Mouse (Mus musculus) lung, postnatal 10 days (tissue): ENCODE measurements around the gene Eps8.

Experiments used
- DNase-seq: peaks from one replicate; pipeline ENCODE4 v3.0.0; 2021

Eps8 gene

DNA sequence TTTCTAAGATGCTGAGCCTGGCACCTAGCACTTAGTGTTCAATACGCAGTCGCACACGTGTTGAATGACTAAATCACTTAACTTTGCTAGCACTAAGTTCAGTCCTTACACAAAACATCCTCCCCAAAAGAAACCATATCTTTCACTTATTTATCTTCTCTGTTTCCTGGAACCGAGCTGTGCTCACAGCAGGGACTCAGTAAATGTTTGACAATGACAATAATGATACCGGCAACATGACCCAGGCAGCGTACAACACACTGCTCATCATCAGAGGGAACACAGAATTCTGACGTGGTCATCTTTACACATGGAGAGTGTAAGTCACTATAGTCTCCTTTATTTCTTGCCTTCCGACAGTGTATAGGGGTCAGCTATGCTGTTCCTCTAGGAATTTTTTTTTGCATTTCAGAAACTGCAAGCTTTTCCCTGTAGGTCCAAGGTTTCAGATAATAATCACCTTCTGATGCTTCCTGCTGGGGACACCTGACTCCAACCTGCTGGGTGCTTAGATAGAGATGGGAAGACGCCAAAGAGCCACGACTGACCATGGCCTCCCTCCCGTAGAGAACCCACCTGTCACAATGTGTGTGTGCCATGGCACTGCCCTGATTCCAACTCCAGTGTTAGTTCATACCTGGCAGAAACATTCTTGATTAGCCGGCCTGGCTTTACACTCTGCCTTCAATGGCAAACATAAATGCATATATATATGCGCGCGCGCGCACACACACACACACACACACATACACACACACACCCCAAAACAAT, 46.3 kb downstream of the Eps8 start:
- no peak for DNase-seq

DNA sequence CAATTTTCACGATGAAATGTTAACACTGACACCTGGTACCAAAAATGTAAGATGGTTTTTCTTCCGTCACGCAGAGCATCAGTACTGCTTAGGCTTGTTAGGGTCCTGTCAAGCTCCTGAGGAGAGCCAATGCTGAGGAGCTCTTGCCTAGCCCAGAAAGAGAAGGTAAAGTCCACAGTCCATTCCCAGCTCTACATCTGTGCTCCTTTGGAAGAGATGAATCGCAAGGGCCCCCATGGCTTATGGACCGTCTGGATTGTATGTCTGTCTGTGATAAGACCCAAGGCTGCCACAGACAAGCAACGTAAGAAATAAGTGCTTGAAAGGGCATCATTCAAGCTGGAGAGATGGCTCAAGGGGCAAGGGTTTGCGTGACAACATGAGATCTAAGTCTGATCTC, 48.1 kb downstream of the Eps8 start:
- no peak for DNase-seq

DNA sequence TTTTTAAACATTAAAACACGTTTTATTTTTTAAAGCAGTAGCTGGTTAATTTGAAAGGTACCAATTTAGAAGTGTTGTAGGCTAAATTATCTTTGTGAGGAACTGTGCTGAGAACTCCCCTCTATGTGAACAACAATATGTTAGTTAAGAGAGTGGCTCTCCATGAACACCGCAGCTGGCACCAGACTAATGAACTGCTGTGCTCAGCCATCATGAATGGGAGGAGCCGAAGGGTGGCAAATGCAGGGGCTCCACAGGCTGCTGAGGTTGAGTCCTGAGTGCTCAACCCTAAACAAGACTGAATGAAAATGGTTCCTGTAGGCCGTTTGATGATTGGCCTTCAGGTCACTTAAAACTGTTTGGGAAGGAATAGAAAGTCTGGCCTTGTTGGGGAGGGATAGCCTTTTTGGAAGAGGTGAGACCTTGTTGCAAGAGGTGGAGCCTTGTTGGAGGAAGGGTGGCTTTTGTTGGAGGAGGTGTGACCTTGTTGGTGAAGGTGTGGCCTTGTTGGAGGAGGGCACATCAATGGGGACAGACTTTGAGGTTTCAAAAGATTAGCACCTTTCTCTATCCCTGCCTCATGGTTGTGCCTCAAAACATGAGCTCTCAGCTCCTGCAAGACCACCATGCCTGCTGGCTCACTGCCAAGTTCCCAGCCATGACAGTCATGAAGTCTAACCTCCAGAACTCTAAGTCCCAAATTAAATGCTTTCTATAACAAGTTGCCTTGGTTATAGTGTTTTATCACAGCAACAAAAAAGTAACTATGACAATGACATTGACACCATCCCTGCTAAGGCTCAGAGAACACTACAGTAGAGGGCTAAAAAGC, 50.0 kb downstream of the Eps8 start:
- DNase-seq: no peak

DNA sequence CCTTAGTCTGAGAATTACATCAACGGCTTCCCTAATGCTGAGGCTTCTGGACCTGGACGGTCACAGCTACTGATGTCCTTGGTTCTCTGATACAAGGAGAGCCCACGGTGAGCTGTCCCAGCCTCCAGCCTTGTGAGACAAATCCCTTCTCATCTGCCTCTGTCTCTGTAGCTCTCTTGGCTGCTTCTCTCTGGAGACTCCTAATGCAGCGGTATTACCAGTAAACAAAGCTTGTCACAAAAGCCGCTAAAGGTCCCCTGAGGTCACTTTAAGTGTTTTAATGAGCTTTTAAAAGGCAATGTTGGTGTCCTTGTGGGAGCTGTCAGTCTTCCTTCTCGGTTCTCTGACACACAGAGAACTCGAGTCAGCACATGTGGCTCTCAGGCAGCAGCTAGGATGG, 56.4 kb downstream of the Eps8 start:
- DNase-seq: no peak

DNA sequence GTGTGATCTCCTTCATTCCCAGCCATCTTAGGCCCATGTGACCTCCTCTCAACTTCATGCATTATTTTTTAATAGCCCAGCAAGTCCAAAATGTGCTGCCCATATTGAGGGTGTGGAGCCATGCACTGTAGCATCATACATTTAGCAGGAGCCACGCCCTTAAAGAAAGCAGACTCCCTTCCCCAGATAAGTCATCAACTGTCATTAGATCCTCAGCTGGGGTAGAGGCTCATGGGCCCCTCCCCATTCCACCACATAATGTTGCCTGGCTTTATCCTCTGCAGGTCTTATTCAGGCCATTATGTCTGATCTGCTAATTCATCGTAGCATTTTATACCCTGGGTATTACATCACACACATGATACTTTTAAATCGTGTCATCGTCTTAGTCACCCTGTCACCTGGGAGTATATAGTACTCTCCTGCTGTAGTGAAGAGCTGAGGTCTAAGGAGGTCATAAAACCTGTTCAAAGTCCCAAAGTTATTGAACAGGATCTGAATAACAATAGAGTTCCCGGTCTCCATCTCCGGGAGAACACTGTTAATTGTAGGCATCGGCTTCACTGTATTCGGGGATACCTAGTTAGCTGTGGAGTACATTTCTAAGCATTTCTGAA, 57.1 kb downstream of the Eps8 start:
- DNase-seq: no peak

DNA sequence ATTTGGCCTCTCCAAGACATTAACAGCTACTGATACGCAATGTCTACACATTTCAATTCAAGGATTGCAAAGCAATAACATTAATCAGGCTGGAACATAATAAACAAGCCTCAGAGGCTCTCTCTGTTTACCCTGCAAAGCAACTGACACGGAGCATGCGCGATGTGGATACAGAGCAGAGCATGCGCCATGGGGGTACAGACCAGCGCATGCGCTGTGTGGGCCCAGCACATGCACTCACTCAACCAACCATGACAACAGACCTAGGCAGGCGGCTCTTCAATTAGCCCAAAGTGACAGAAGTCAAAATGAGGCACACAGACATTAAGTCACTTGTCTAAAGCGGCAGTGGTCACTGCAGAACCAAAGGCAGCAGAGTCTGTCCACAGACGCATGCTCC, 62.1 kb downstream of the Eps8 start:
- no peak for DNase-seq

DNA sequence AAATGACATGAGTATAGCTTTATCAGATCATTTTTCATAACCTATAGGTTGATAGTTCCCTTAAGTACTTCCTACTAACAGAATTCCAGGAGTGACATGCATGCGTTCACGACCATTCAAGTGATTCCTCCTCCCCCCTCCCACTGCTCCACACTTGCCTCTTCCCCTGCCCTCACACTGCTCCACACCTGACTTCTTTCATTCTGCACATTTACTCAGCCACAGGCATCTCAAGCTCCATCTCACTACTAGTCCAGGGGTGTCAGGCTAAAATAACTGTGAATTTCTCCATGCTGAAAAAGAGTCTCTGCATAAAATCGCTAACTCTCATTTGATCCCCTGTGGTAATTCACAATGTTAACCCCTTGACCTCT, 65.4 kb downstream of the Eps8 start:
- DNase-seq: no peak

DNA sequence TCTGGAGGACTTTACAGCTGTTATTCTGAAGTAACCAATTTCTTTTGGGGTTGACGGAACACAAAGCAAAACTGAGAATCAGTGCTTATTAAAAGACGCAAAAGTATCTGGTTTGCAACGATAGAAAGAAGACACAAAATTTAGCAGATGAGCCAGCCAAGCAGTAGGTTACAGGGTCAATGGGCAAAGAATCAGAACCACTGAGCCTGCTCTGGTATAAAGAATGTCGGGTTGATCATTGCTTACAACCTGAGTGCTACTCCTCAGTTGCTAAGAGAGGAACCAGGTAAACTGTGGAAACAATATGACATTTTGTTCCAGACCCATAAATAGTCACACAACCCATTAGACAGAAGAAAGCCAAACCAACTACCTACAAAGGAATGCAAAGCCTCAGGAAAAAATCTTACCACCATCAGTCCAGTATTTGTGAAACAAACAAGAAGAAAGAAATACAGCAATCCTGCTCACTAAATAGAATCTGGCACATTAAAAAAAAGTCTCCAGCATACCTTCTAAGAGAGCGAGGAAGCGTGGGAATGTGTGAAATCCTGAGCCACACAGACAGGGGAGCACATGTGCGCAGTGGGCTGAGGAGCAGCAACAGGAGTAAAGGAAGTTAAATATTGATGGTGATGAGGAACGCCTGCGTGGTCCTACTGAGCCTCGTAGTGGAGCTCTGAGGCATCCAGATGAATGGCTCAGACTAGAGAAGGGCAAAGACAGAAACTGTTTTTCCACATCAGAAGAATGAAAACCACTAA, 66.0 kb downstream of the Eps8 start:
- DNase-seq: no peak

DNA sequence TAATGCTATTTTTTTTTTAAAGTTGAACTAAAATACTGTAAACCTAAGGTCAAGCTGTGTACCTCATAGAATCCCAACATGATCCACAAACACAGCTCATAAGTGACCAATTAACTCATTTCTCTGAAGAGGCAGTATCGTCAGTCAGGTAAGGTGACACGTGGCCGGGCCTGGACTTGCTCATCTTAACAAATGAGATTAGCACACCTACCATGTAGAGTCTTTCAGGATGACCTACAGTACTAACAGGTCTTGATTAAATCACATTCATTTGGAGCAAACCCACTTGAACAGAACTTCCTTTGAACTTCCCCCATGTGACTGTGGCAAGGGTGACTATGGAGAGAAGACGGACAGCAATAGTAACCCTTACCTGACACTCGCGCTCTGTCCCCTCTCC, 66.8 kb downstream of the Eps8 start:
- DNase-seq: no peak

DNA sequence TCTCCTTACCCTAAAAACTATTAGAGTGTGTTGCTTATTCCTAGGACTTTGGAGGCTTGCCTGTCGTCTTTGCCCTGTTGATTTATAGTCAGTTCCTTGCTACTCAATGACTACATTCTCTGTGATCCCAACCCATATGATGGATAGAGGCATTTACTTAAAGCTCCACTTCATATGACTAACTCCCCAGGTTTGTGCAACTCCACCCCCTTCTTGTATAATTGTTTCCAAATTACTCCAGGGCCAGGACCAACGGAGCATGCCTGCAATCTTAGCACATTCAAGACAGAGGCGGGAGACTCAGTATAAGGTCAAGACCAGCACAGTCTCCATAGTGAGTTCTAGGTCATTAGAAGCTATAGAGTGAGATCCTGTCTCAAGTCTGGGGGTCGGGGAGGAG, 69.4 kb downstream of the Eps8 start:
- no peak for DNase-seq

DNA sequence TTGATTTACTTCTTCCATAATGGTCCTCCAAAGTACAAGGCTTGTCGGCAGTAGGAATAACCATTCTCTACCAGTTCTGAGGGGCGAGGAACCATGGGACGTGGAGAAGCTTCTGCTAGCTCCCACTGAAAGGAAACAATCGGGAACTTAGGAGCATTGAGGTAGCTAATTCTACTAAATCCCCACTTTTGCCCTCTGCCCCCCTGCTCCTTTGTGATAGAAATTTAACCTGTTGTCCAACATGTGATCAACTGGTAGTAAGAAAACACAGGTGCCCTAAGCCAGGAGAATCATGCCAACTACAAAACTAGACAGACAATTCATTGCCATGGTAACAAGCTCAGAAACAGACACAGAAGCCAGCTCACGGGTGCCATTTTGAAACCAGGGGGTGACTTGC, 71.6 kb downstream of the Eps8 start:
- DNase-seq: no peak

DNA sequence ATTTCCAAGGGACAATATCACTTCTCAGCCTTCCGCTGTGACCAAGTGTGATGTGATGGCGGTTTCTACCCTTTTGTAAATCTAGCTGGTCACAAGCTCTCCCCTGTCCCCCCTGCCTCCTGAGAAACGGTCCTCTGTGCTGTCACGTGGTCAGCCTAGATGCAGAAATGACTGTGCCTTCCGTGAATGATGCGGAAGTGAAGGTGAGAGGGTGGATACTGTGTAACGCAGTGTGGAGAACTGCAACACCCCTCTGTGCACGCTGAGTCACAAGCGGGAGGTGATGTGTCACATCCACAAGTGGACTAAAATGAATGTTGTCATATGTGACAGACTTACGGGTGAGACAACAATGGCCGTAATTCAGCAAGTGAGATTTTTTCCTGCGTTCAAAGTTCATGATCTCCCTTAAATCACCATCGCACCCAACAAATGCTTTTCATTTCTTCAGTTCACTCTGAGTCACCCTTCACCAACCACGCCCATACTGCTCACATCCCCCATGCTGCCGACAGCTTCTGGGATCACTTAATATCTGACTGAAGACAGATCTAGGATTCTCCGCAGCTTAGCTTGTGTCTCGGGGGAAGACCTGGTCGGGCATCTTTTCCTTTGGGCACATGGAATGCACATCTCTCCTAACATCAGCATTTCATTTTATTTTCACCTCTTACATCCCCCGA, 72.3 kb downstream of the Eps8 start:
- no peak for DNase-seq

DNA sequence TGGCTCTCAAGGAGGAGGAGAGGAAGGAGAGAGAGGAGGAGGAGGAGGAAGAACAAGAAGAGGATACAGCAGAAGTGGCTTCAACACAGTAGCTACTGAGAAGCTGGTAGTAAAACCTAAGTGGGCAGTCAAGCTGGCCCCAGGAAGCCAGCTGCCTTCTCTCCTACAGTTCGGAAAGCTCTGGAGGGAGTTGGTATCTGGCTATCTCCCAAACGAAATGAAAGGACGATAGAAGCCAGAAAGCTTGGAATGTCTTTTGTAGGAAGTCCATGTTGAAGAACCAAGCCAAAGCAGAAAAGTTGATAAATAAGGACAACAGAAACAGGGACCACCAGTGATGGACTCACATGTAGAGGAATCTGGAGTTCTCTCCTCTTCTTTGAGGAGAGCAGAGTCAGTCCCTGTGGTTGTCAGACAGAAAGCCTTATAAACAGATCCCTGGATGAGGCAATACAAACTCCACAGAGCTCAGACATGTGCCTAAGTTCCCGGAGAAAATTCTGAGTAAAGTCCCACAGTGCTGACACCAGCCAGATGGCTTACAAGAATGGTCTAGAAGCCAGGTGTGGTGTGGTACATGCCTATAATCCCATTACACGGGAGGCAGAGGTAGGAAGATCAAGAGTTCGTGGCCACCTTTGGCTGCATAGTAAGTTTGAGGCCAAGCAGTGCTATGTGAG, 73.2 kb downstream of the Eps8 start:
- no peak for DNase-seq

DNA sequence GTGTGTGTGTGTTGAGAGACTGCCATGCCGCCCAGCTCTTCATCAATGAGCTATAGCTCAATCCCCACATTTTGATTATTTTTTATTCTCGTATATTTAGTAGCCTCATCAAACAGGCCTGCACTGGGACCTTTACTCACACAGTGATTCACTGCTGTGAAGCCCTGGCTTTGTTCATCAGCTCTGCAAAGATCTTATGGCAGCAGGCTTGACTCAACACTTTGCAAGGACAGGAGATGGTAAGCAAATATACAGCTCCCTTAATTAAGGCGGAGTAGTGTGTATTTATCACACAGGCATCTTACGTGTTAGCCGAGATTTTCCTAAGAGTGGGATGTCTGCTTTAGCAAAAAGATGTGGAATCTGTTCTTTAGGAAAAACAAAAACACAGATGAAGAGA, 74.2 kb downstream of the Eps8 start:
- DNase-seq: no peak

DNA sequence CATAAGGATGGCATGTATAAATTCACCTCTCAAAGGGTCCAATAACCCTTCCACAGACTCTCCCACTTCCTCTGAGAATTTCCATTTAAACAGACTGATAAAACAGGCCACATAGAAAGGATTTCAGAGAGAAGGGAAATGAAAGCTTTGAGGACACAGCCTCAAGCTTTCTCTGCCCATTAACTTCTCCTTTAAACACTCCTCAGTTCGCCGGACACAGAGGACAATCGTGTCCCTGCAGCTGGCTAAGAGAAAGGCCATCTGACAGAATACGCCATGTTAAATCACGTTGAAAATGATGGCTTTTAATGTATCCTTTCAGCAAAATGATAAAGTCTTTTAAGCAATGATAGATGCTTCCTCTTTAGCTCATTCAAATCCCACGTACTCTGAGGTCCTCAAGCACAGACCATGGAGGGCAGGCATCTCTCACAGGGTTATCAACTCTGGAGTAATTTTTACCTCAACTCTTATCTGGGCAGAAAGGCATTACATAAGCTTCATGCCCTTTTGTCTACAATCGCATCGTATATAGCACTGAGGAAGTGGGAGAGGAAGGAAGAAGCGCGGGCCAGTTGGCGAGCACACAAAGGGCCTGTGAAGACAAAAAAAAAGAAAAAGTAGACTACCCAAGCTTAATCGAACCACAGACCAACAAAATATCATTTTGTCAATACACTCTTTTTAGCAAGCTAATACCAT, 77.9 kb downstream of the Eps8 start:
- DNase-seq: no peak

DNA sequence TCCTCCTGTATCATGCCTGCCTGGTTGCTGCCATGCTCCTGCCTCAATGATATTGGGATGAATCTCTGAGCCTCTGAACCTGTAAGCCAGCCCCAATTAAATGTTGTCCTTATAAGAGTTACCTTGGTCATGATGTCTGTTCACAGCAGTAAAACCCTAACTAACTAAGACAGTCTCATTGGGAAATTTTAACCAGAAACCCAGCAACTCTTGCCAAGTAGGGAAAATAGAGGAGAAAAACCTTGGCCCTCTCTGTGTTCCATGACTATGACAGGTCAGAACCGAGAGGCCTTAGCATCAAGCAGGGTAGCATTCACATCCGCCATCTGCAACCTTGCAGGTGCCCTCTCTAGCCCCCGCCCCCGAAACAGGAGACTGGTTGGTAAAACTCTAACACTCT, 78.6 kb downstream of the Eps8 start:
- DNase-seq: no peak

DNA sequence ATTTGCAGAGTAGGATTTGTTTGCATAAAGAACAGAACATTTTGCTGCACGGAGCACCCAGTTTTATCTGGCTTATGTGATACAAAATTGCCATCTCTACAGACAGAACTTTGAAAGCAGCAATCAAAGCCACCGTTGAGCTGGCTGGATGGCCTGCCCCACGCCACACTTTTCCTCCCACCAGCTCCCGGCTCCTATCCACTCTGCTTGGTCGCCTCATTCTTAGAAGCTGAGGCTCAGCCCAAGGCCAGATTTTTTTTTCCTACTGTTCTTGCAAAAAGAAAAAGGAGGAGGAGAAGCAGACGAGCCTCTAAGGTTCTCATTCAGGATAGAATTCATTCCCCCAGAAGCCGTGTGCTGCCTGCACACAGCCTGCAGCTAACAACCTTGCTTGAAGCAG, 80.8 kb downstream of the Eps8 start:
- DNase-seq: no peak

DNA sequence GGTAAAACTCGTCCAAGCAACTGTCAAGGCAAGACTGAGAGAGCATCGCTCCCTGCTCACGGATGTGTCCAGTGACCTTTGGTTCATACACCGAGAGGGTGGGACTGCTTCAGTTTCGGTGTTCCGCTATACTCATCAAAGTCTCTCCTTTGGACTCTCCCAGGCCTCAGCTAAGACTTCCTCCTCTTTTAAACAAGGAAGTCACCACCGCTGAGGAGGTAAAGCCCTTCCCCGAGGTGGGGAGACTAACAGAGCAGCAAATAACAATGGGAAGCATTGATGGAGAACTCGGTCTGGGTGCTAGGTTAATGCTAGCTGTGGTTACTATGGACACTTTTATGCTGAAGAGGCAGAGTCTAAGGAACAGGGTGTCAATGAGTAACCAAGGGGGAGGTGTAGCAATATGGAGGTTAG, 84.0 kb downstream of the Eps8 start:
- no peak for DNase-seq

DNA sequence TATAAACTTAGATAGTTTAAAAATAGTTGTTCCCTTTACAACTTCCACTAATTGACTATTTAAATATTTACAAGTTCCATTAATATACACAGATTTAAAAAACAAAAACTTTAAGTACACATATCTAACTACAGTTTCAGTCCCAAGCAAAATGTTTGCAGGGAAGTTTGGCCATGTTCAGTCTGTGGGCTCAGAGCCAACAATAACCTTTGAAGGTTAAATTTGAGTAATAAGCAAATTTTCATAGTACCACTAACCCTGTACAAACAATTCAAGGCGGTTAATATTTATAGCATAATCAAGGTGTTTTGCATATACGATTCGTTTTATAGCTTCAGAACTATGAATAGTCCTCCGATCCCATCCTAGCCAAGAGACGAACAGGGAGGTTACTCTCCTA, 84.7 kb downstream of the Eps8 start:
- no peak for DNase-seq

DNA sequence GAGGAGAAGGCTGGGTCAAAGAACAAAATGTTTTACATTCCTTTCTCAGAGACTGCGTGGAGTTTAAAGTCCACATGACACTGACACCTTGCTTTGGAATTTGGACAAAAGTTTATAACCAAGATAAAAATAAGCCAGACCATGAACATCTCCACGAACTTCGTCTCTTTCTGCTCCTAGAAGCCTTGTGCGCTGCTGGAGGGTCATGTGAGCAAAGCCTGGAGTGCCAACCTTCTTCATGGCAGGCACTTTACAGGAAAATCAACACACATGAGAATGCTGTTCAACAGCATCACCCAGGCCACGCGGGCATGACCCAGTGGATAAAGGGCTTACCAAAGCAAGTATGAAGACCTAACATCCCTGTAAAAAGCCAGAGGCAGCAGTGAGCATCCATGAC, 85.6 kb downstream of the Eps8 start:
- no peak for DNase-seq

DNA sequence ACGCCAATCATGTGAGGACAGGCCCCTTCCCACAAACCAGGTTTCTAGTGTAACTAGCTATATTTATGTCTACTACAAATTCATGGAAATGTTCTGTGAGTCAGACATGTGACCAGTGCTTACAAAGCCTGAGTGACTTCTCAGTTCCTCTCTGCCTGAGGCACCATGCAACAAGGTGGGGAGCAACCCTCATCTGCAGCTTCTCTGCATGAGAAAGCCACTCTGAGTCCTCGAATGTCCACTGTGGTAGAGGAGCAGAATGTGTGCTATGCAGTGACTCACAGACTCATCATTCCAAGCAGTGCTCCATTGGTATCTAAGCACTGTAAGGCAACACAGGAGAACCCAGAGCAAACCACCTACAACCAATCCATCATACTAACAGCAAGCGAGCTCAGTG, 88.8 kb downstream of the Eps8 start:
- no peak for DNase-seq

DNA sequence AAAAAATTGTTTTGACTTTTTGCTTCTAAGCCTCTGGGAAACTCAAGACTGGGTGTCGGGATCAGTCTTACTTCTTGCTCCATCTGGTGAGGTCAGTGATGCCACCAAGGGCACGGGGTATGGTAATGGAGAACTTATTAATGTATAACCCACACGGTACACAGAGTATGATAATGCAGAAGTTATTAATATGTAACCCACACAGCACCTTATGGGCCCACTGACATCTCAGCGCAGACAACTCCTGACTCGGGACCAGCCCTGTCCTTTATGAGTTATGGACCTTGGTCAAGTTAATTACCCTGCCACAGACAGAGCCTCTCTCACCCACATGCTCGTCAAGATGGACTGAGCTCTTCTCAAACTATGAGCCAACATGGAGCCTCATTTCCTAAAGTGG, 89.2 kb downstream of the Eps8 start:
- DNase-seq: no peak
